Mouse (Mus musculus): ENCODE data around the gene Pik3r5. TPM values are rescaled to one million over a fixed set of nuclear protein-coding genes. Genes with fewer than 3 reads are reported as not detected.
A peak's percentile ranks its signal among the peaks of the same experiment; 100 is the strongest.

Pik3r5 gene
- total and polyA plus RNA-seq, 3 experiments: 3.5 to 9.4 (median 5.7) TPM

DNA sequence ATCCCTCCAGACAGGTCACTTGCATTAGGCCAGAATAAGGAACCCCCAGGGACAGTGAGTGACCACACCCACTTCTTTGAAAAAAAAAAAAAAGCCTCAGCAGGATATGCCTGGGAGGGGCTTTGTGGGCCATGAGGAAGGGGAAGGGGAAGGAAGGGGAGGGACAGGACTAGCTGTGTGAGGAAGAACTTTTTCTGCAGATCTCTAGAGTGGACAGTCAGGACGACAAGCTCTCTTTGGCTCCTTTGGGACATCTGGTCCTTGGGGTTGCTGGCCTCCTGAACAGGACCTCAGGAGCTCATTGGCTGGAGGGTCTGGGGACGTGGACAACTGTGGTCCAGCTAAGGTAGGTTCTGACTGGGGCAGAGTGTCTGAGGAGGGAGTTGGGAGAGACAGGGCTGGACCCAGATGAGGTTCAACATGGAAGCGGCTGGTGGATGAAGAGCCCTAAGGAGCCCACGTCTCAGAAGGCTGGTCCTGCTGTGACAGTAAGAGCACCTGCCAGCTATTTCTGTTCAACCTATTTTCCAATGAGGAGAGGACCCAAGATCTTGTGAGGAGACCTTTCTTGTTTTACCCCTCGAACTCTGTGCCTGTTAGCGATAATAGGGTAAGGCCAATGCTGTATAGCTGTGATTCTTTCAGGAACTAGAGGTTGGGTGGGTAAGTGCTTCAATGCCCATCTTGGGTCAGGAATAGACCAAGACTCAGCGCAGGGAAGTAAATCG is 71.1 kb downstream of the Pik3r5 start, which contains the start of gene Pik3r6:
Gene Pik3r6 (plus strand): TSS at position 118 of the 728 bp plus-strand sequence.
- H3K79me2 ChIP-seq (replicated peaks; ENCODE audit: control insufficient read depth, extremely low read depth, insufficient read depth, poor library complexity, severe bottlenecking): peaks cover 46% of the 10 kb centered on the region
- H3K4me3 ChIP-seq (replicated peaks in 1 of 3; ENCODE audit: low read depth in 2 of 3, low read length in 2 of 3, poor library complexity in 1 of 3): peak within 1 kb of the TSS; percentile 71 to 96 (median 71)
- H3K4me1 ChIP-seq (ENCODE audit: control insufficient read depth in 1 of 2, insufficient read depth in 2 of 2): peaks cover 44 to 72% of the 10 kb centered on the region in 2 experiments
- TF ChIP-seq MAX (IDR thresholded peaks at IDR 0.05; ENCODE audit: low read length) (peak; percentile 8; the same call in 1 of the 2 replicates), POLR2A (IDR thresholded peaks at IDR 0.05; ENCODE audit: low read depth, low read length) (peak; percentile 86), E2F4 (IDR thresholded peaks at IDR 0.05; ENCODE audit: insufficient replicate concordance, low read depth, low read length) (no peak), CHD1 (IDR thresholded peaks at IDR 0.05; ENCODE audit: low read depth, low read length) (peak; percentile 93), IRF4 (IDR thresholded peaks at IDR 0.05; ENCODE audit: low read depth, low read length) (no peak; the same call in 1 of the 2 replicates), SIN3A (IDR thresholded peaks at IDR 0.05; ENCODE audit: low read length) (peak; percentile 97), KAT2A (IDR thresholded peaks at IDR 0.05; ENCODE audit: insufficient replicate concordance, low read length) (0 out of 2 replicates have a peak, but pooled peaks have one; percentile 34), MEF2A (IDR thresholded peaks at IDR 0.05; ENCODE audit: borderline replicate concordance, low read depth, low read length) (peak; percentile 55; the same call in 1 of the 2 replicates), HCFC1 (IDR thresholded peaks at IDR 0.05; ENCODE audit: low read depth, low read length) (peak; percentile 55), POLR2AphosphoS2 (IDR thresholded peaks at IDR 0.05; ENCODE audit: low read depth, low read length) (peak; percentile 89), ELF1 (IDR thresholded peaks at IDR 0.05; ENCODE audit: low read depth, low read length) (peak; percentile 73; the same call in 1 of the 2 replicates), UBTF (IDR thresholded peaks at IDR 0.05; ENCODE audit: low read depth, low read length) (peak; percentile 42; the same call in 1 of the 2 replicates), ZMIZ1 (IDR thresholded peaks at IDR 0.05; ENCODE audit: low read depth, low read length) (peak; percentile 95), PAX5 (IDR thresholded peaks at IDR 0.05; ENCODE audit: low read length) (no peak), NELFE (IDR thresholded peaks at IDR 0.05; ENCODE audit: low read depth, low read length) (peak; percentile 96), TCF12 (IDR thresholded peaks at IDR 0.05; ENCODE audit: low read depth, low read length) (0 out of 2 replicates have a peak, but pooled peaks have one; percentile 6), JUN (IDR thresholded peaks at IDR 0.05; ENCODE audit: insufficient read depth, low read depth, low read length) (no peak; the same call in 1 of the 2 replicates), TBP (conservative IDR thresholded peaks at IDR 0.05; ENCODE audit: low read depth, low read length) (peak; percentile 92; the same call in 1 of the 2 replicates), ZNF384 (IDR thresholded peaks at IDR 0.05; ENCODE audit: low read depth, low read length) (peak; percentile 99), MXI1 (IDR thresholded peaks at IDR 0.05; ENCODE audit: low read depth, low read length) (0 out of 2 replicates have a peak, but pooled peaks have one; percentile 42)
- H3K36me3 ChIP-seq (replicated peaks in 1 of 2; ENCODE audit: control insufficient read depth in 1 of 2, insufficient read depth in 1 of 2, low read length in 1 of 2): peaks cover 4 to 18% of the 10 kb centered on the region in 2 experiments
- DNase-seq (ENCODE audit: extremely low read depth): peak; percentile 95
- peak within 1 kb of the TSS; percentile 90 for H3K9ac ChIP-seq (ENCODE audit: insufficient read depth, low read depth)
- peak within 1 kb of the TSS; percentile 54 for H3K4me2 ChIP-seq (ENCODE audit: insufficient read depth, low read depth, poor library complexity, severe bottlenecking)
- peaks cover 3% of the 10 kb centered on the region for H3K9me3 ChIP-seq (replicated peaks; ENCODE audit: low read length)
- in situ Hi-C loops (cut with MboI; ENCODE audit: low pct_ligation_motif_present, low pct_unique_long_range_greater_than_20kb, low sequenced_read_pairs) (no loop called here), dilution Hi-C loops (cut with MboI; ENCODE audit: extremely low pct_ligation_motif_present, extremely low pct_unique_long_range_greater_than_20kb, low sequenced_read_pairs) (no loop called here)
- H3K27ac ChIP-seq (ENCODE audit: insufficient read depth, low read depth): peak within 1 kb of the TSS; percentile 94
- H3K27me3 ChIP-seq (replicated peaks): no peaks in the 10 kb centered on the region

All from CH12.LX (cell line).